Mouse (Mus musculus) MEL (cell line): ENCODE results near the gene Gm10563.

Experiments
- CHD1 ChIP-seq: IDR thresholded peaks from 2 replicates; pipeline ENCODE4 v1.6.1; 2012; ENCODE audit warnings: low read depth, mild to moderate bottlenecking, inconsistent platforms, low read length, improper control_type of control experiment
- CHD2 ChIP-seq: IDR thresholded peaks from 2 replicates; pipeline ENCODE4 v1.6.1; 2011; ENCODE audit warnings: low read length, improper control_type of control experiment
- GATA1 ChIP-seq: IDR thresholded peaks from 2 replicates; pipeline ENCODE4 v1.6.1; 2011; ENCODE audit warnings: low read depth, low read length, improper control_type of control experiment
- JUND ChIP-seq: IDR thresholded peaks from 2 replicates; pipeline ENCODE4 v1.6.1; 2011; ENCODE audit warnings: low read depth, mild to moderate bottlenecking, improper control_type of control experiment, low read length
- MYC ChIP-seq: IDR thresholded peaks from 2 replicates; pipeline ENCODE4 v1.6.1; 2011; ENCODE audit warnings: low read depth, mild to moderate bottlenecking, low read length, improper control_type of control experiment, moderate library complexity

- TF ChIP-seq CHD2: no peak
- TF ChIP-seq CHD1: no peak
- no peak for TF ChIP-seq GATA1
- TF ChIP-seq JUND: no peak
- TF ChIP-seq MYC: no peak
These were observed 1.7 kb downstream of the Gm10563 start for GRCm38 (mm10) chr4:155643531-155643930.
